ENCODE assay signal across 14 mouse cellular contexts in the genomic region with DNA sequence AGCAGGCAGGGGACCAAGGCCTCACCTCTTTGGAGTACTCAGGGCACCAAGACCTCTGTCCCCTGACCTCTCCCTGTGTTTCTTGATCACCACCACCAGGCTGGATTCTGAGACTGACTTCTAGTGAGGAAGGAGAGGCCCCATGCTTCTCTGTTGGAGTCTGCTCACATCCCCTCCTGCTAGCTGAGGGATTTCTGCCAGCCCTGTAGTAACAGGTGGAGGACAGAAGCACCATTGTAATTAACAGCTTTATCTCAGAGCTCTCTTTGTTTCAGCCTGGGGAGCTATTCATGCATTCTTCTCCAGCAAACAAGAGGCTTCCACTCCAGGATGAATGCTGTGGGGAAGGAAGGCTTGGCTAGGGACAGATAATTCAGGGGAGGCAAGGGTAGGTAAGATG.
DNase-seq lines count a peak whose midpoint lies in the region; ATAC-seq lines count a peak whose summit lies in the region.
"Had no signal": no experiment of that assay in that cellular context is flagged by ENCODE, and none has a peak within 500 bp of the region (broad histone marks: within the 10 kb centered on the region; RNA-seq: fewer than 3 reads in every experiment).

No protein-coding gene starts in this region.

- no peak for DNase-seq in frontal cortex, postnatal 36 days (ENCODE audit: low spot score in 2 of 2)
- peak; percentile 77 for DNase-seq in retina, postnatal 1 day
- no peak for DNase-seq in retina, embryonic 14.5 days (ENCODE audit: low spot score)
- DNase-seq in layer of hippocampus, adult 8-10 months (ENCODE audit: low spot score in 2 of 2): peak; percentile 43
- DNase-seq in heart, postnatal 14 days: no peak
- no peak for DNase-seq in adrenal gland, postnatal 36 days
- DNase-seq: cerebellum, adult 9-11 months; embryo, embryonic 11 days; gastrocnemius, postnatal 10 days; heart, adult 18-20 months; kidney, adult 11 months; lung, adult 18-20 months; thymus, adult 2 months had no signal

- peak; percentile 34; the same call in 1 of the 2 replicates for ATAC-seq in frontal cortex, adult (ENCODE audit: low TSS enrichment)

- intact Hi-C loops in heart, postnatal 14 days (cut with DNase I): no loop called here

Comparison
In these comparisons a context has a peak if more than half of its experiments do, and no peak if none do; other contexts are left out.
1. DNase-seq: peak in retina, postnatal 1 day (single experiment) and layer of hippocampus, adult 8-10 months (2 of 2); none in frontal cortex, postnatal 36 days (0 of 2), retina, embryonic 14.5 days (single experiment), heart, postnatal 14 days (0 of 2) and adrenal gland, postnatal 36 days (0 of 2).